Mouse (Mus musculus) ES-E14 (cell line): Measurements from ENCODE around the gene Drd1. TPM values are rescaled to one million over a fixed set of nuclear protein-coding genes. Genes with fewer than 3 reads are reported as not detected.

Experiments used
- DNase-seq: peaks from one replicate; pipeline ENCODE4 v3.0.0-alpha.2; 2013; ENCODE audit warnings: low read depth, low spot score
- H3K27ac ChIP-seq: 2 replicates; pipeline ENCODE4 v1.5.1; 2012; ENCODE audit warnings: low read depth, mild to moderate bottlenecking, low read length, moderate library complexity, mixed read lengths; ENCODE audit not compliant: poor library complexity, insufficient read depth, severe bottlenecking
- H3K36me3 ChIP-seq: 2 replicates; pipeline ENCODE4 v1.6.1; 2012; ENCODE audit warnings: mild to moderate bottlenecking, low read length, moderate library complexity, mixed read lengths; ENCODE audit not compliant: control insufficient read depth, poor library complexity, insufficient read depth, severe bottlenecking
- H3K4me1 ChIP-seq, 2 experiments: fragments of 150-350 bp in 1 of 2; sonication (generic) in 1 of 2; 2 replicates each; pipeline ENCODE4 v1.6.1; 2012; ENCODE audit warnings: low read length in 2 of 2, mild to moderate bottlenecking in 1 of 2, mixed read lengths in 1 of 2; ENCODE audit not compliant: control insufficient read depth in 2 of 2, insufficient read depth in 2 of 2, poor library complexity in 1 of 2
- H3K4me3 ChIP-seq, 2 experiments: fragments of 150-350 bp in 1 of 2; sonication (generic) in 1 of 2; 2 replicates each; pipeline ENCODE4 v1.5.1; 2012; ENCODE audit warnings: low read length in 2 of 2, low read depth in 1 of 2, mild to moderate bottlenecking in 1 of 2, mixed read lengths in 1 of 2; ENCODE audit not compliant: insufficient read depth in 1 of 2, poor library complexity in 1 of 2, severe bottlenecking in 1 of 2
- H3K9ac ChIP-seq: 2 replicates; pipeline ENCODE4 v1.6.1; 2012; ENCODE audit warnings: low read depth, mild to moderate bottlenecking, low read length, mixed read lengths; ENCODE audit not compliant: poor library complexity, insufficient read depth, severe bottlenecking
- H3K9me3 ChIP-seq: fragments of 150-350 bp; sonication (generic); 2 replicates; pipeline ENCODE4 v1.6.1; 2012; ENCODE audit warnings: low read depth, mild to moderate bottlenecking, low read length; ENCODE audit not compliant: control insufficient read depth, insufficient read depth
- CHD2 ChIP-seq: IDR thresholded peaks from 2 replicates; pipeline ENCODE4 v1.6.1; 2014; ENCODE audit warnings: mild to moderate bottlenecking, low read depth, low read length, inconsistent platforms
- HCFC1 ChIP-seq: IDR thresholded peaks from 2 replicates; pipeline ENCODE4 v1.6.1; 2012; ENCODE audit warnings: low read length, inconsistent platforms, borderline replicate concordance; ENCODE audit not compliant: insufficient read depth
- MAFK ChIP-seq: IDR thresholded peaks from 2 replicates; pipeline ENCODE4 v1.6.1; 2014; ENCODE audit warnings: mild to moderate bottlenecking, low read depth, low read length, inconsistent platforms; ENCODE audit not compliant: insufficient read depth
- ZC3H11A ChIP-seq: IDR thresholded peaks from 2 replicates; pipeline ENCODE4 v1.6.1; 2012; ENCODE audit warnings: low read depth, mild to moderate bottlenecking, inconsistent platforms, low read length, borderline replicate concordance
- ZNF384 ChIP-seq: IDR thresholded peaks from 2 replicates; pipeline ENCODE4 v1.6.1; 2012; ENCODE audit warnings: low read depth, low read length, inconsistent platforms
- in situ Hi-C, 2 experiments: fragments of 600-800 bp; cut with MboI; formaldehyde crosslinking; loops; one replicate each; pipeline ENCODE4 v1.15.1; 2025; ENCODE audit warnings: low sequenced_read_pairs in 2 of 2, inconsistent platforms in 1 of 2; ENCODE audit not compliant: unreplicated experiment in 2 of 2
- total RNA-seq: library from RNA; depleted of rRNA; stranded (reverse); fragments of 300-350 nt; gene quantifications from 2 replicates; pipeline ENCODE4 v1.2.3, GENCODE M21; 2012; rRNA removed

Gene Drd1
- total RNA-seq, 1 experiment, result not detected

GRCm38 (mm10) chr13:54023311-54023710, 32.2 kb downstream of the Drd1 start:
- TF ChIP-seq MAFK, result no peak
- Histone ChIP-seq H3K4me3 (no peak overlapping the region), H3K4me1 (no peaks in the 10 kb centered on the region), H3K27ac (no peak overlapping the region), H3K36me3 (no peaks in the 10 kb centered on the region), H3K9me3 (no peaks in the 10 kb centered on the region), H3K9ac (no peak overlapping the region)
- in situ Hi-C loops, result no loop called here
- DNase-seq, result no peak

GRCm38 (mm10) chr13:54008716-54009115, 46.8 kb downstream of the Drd1 start:
- TF ChIP-seq MAFK (no peak), ZC3H11A (no peak), HCFC1 (no peak), ZNF384 (no peak), CHD2 (no peak)
- Histone ChIP-seq H3K4me3 (no peak overlapping the region), H3K9ac (no peak overlapping the region), H3K9me3 (no peaks in the 10 kb centered on the region), H3K4me1 (no peaks in the 10 kb centered on the region), H3K36me3 (no peaks in the 10 kb centered on the region), H3K27ac (no peak overlapping the region)
- no peak for DNase-seq
- in situ Hi-C loops, result no loop called here

Other genes with a start within 250 kb of the Drd1 start
- 36.1 and 57.7 TPM in 2 replicates for gene Sfxn1, start 16.2 kb upstream of the Drd1 start, total RNA-seq
- 0.62 and 0.79 TPM in 2 replicates for gene Hrh2, start 136.4 kb upstream of the Drd1 start, total RNA-seq